Mouse (Mus musculus) neural tube, embryonic 13.5 days (tissue): ENCODE measurements around the gene Gins1. TPM values are rescaled to one million over a fixed set of nuclear protein-coding genes. Genes with fewer than 3 reads are reported as not detected.

ENCODE experiments used
- ATAC-seq: fragments of 200-750 bp; cut with Nextera tagmentation; 2 replicates; pipeline ENCODE4 v1.8.0; 2017; ENCODE audit warnings: low read depth, mild to moderate bottlenecking, moderate TSS enrichment, moderate library complexity
- H3K27ac ChIP-seq: fragments of 300-500 bp; sonication (generic); replicated peaks from 2 replicates; pipeline ENCODE4 v1.5.1; 2015; ENCODE audit warnings: moderate library complexity, mild to moderate bottlenecking, inconsistent platforms
- H3K27me3 ChIP-seq: fragments of 300-500 bp; sonication (generic); 2 replicates; pipeline ENCODE4 v1.6.1; 2015; ENCODE audit warnings: mild to moderate bottlenecking, inconsistent platforms
- H3K36me3 ChIP-seq: fragments of 300-500 bp; sonication (generic); 2 replicates; pipeline ENCODE4 v1.6.1; 2015; ENCODE audit warnings: mild to moderate bottlenecking, inconsistent platforms
- H3K4me1 ChIP-seq: fragments of 300-500 bp; sonication (generic); replicated peaks from 2 replicates; pipeline ENCODE4 v1.6.1; 2015; ENCODE audit warnings: inconsistent platforms
- H3K4me2 ChIP-seq: fragments of 300-500 bp; sonication (generic); 2 replicates; pipeline ENCODE4 v1.6.1; 2015; ENCODE audit warnings: inconsistent platforms, mild to moderate bottlenecking, moderate library complexity
- H3K4me3 ChIP-seq: fragments of 300-500 bp; sonication (generic); 2 replicates; pipeline ENCODE4 v1.5.1; 2015; ENCODE audit warnings: mild to moderate bottlenecking, inconsistent platforms
- H3K9ac ChIP-seq: fragments of 300-500 bp; sonication (generic); 2 replicates; pipeline ENCODE4 v1.6.1; 2015; ENCODE audit warnings: moderate library complexity, mild to moderate bottlenecking, inconsistent platforms
- H3K9me3 ChIP-seq: fragments of 300-500 bp; sonication (generic); 2 replicates; pipeline ENCODE4 v1.6.1; 2016; ENCODE audit warnings: inconsistent platforms
- WGBS: fragments of 180-500 bp; shearing (Covaris S2); methylation state at CpG from one replicate; pipeline ENCODE4 v1.1.7; 2015; 5-methylcytosine and 5-hydroxymethylcytosine counted together
- polyA plus RNA-seq: library from polyadenylated mRNA; unstranded; fragments of >200 nt; fragmentation: Nextera tagmentation; extraction: Ambion mirVana; gene quantifications from 2 replicates; pipeline ENCODE4 v1.2.1, GENCODE M21; 2015

The Gins1 gene
- polyA plus RNA-seq, result 18.5 and 21.4 TPM in 2 replicates

DNA sequence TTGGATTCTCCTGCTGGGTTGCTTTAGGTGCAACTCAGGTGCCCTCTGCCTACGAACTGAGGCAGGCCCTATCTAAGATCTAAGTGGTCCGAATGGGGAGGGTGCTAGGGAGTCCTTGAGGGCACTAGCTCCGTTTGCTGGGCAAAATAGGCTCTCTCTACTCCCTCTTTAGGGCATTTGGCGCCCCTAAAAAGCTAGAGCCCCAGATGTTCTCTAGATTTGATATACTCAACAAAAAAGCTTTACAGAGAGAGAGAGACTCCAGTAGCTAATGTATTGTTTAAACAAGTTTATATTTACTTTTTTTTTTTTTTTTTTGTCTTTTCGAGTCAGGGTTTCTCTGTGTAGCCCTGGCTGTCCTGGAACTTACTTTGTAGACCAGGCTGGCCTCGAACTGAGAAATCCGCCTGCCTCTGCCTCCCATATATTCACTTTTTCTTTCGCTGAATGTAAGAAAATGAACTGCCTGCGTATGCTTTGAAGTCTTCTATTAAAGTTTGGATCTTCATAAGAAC, at the start of gene Gins1:
Gene Gins1 (plus strand): TSS at position 465 of the 515 bp plus-strand sequence.
- Histone ChIP-seq H3K27ac (peak within 1 kb of the TSS; percentile 91), H3K4me2 (peak within 1 kb of the TSS; percentile 90), H3K4me1 (peaks cover 26% of the 10 kb centered on the region), H3K4me3 (peak within 1 kb of the TSS; percentile 85), H3K9me3 (no peaks in the 10 kb centered on the region), H3K27me3 (peaks cover 3% of the 10 kb centered on the region; the same call in 1 of the 2 replicates), H3K36me3 (peaks cover 7% of the 10 kb centered on the region), H3K9ac (peak within 1 kb of the TSS; percentile 94)
- peak; percentile 68 for ATAC-seq
- WGBS, result 39% methylated on average over 9 of the region's 9 CpGs

DNA sequence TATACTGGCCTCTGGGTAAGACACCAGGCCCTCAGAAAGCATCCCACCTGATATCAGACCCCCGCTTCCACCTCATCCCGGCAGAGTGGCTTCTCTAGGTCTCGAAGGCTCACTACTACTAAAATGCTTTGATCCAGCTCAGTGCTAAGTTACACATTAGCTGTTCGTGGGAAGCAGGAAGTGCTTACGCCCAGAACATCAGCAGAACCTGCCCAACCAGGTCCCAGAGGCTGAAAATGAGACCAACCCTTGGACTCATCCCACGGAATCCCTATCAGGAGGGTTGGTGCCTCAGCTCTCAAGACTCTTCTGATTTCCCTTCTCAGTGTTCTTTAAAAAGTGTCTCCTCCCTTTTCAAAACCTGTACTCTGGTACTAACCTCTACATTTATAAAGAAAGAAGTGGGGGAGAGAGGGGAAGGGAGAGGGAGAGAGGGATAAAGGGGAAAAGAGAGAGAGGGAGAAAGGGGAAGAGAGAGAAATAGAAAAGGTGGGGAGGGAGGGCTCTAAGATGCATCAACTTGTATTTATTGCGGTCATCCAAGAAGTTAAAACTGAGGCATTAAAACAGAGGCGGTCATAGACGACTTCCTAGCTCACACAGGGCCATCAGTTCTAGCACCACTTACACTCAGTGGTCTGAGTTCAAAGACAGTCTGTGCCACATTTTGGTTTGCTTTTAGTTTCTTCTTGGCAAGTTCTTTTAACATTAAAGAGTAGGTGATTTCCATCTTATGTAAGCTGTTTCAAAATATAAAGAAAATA, 46.3 kb upstream of the Gins1 start:
- 87% methylated on average over 9 of the region's 9 CpGs for WGBS
- Histone ChIP-seq H3K4me3 (no peak overlapping the region), H3K4me1 (0 out of 2 replicates have a peak, but pooled peaks cover 6% of the 10 kb centered on the region), H3K27me3 (no peaks in the 10 kb centered on the region), H3K9ac (no peak overlapping the region), H3K36me3 (no peaks in the 10 kb centered on the region), H3K4me2 (no peak overlapping the region), H3K27ac (no peak overlapping the region), H3K9me3 (no peaks in the 10 kb centered on the region)
- no peak for ATAC-seq

DNA sequence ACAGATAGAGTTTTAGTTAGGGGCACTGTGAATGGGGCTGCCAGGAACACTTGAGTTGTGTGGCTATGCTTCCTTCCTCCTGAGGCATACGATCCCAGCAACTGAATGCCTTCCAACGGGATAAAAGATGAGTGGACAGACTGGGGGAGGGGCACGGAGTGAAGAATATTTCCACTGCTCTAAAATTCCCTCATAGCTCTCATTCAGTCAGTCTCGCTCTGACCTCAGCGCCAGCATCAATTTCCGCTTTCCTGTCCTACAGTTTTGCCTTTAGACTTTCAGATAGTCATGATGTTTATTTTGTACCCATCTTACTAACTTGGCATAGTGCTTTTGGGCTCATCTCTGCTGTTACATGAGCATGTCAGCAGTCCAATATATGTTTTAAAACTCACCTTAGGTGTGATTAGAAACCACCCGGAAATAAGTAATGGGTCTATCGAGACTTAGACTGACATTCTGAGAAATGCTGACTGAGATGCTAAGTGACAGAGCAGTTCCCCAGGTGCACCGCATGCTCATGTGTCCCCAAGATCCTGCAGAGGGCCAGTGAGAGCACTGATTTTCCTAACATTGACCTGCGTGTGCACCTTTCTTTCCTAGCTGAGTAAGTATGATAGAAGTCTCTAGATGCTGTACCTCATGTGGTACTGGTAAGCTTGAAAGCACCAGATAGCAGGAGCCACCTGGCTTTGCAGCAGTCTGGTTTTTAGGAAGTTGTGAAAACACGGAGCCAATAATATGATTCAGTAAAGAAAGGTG, 45.3 kb upstream of the Gins1 start:
- WGBS, result 84% methylated on average over 11 of the region's 11 CpGs
- Histone ChIP-seq H3K27ac (no peak overlapping the region), H3K36me3 (no peaks in the 10 kb centered on the region), H3K9ac (no peak overlapping the region), H3K4me1 (0 out of 2 replicates have a peak, but pooled peaks cover 4% of the 10 kb centered on the region), H3K9me3 (no peaks in the 10 kb centered on the region), H3K4me2 (no peak overlapping the region), H3K4me3 (no peak overlapping the region), H3K27me3 (no peaks in the 10 kb centered on the region)
- ATAC-seq, result no peak

DNA sequence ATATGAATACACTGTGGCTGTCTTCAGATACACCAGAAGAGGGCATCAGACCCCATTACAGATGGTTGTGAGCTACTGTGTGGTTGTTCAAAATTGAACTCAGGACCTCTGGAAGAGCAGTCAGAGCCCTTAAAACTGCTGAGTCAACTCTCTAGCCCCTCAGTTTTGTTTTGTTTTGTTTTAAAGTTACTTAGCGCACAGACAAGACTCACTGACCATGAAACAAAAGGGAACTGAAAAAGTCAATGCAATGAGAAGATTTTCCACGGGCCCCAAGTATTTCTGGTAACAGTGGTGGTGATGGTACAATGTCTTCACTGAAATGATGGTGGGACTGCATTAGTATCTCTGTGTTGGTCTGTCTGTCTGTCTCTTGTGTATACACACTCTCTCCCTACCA, 44.1 kb upstream of the Gins1 start:
- WGBS, result 90% methylated on average over 2 of the region's 2 CpGs
- Histone ChIP-seq H3K9ac (no peak overlapping the region), H3K36me3 (no peaks in the 10 kb centered on the region), H3K9me3 (peaks cover 5% of the 10 kb centered on the region; the same call in 1 of the 2 replicates), H3K4me1 (no peaks in the 10 kb centered on the region), H3K27me3 (no peaks in the 10 kb centered on the region), H3K4me2 (no peak overlapping the region), H3K4me3 (no peak overlapping the region), H3K27ac (no peak overlapping the region)
- no peak for ATAC-seq

DNA sequence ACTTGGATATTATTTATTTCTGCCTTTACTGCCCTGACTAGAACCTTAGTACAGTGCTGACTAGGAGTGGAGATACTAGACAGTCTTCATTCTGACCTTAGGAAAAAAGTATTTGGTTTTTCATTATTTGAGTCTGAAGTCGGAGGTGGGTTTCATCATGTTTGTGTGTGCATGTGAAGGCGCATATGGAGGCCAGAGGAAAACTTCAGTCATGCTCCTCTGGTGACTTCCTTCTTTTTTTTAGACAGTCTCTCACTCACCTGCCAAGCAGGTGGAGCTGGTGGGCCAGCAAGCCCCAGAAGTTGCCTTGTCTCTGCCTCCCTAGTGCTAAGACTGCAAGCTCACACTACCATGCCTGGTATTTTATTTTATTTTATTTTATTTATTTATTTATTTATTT, 38.2 kb upstream of the Gins1 start:
- H3K4me3 ChIP-seq, result no peak overlapping the region
- H3K4me2 ChIP-seq, result no peak overlapping the region
- H3K9ac ChIP-seq, result no peak overlapping the region
- H3K9me3 ChIP-seq, result peaks cover 5% of the 10 kb centered on the region; the same call in 1 of the 2 replicates
- H3K27me3 ChIP-seq, result no peaks in the 10 kb centered on the region
- H3K27ac ChIP-seq, result no peak overlapping the region
- H3K4me1 ChIP-seq, result no peaks in the 10 kb centered on the region
- ATAC-seq, result no peak
- no peaks in the 10 kb centered on the region for H3K36me3 ChIP-seq
- 97% methylated on average over 2 of the region's 2 CpGs for WGBS

DNA sequence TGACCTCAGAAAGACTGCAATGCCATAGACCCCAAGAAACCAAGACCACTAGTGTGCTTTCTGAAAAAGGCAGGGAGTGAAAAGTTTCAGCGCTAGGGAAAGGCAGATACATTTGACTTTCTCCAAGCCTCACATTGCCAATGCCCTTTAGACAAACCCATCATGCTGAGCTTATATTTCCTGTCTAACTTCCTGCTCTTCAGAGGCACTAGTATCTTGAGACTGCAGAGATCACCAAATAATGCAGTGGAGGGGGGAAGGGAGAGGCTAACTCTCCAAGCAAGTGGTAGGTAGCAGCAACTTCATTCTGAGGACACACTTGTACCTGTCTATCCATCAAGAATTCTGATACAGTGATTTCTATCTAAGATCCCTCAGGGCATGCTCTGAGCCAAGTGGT, 35.8 kb upstream of the Gins1 start:
- Histone ChIP-seq H3K27ac (no peak overlapping the region), H3K4me3 (no peak overlapping the region), H3K4me1 (0 out of 2 replicates have a peak, but pooled peaks cover 6% of the 10 kb centered on the region), H3K9ac (no peak overlapping the region), H3K36me3 (no peaks in the 10 kb centered on the region), H3K4me2 (no peak overlapping the region), H3K9me3 (peaks cover 5% of the 10 kb centered on the region; the same call in 1 of the 2 replicates), H3K27me3 (no peaks in the 10 kb centered on the region)
- ATAC-seq, result no peak
- WGBS, result 95% methylated on average over 1 of the region's 1 CpGs

DNA sequence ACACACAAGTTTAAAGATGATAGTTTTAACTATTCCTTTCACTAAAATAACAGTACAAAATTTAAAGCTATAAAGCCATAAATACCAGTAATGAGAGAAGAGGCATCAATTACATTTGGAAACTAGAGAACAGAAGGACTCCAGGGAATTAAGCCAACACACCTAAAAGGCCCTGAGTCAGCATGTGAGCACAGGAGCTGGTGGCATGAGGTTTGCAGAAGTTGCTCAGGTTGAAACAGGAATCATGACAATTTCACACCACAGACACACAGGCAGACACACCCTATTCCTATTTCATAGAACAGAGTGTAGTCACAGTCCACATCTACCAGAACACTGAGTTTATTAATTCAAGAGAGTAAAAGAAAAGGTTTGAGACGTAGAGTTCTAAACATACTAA, 30.7 kb upstream of the Gins1 start:
- no peak for ATAC-seq
- H3K4me2 ChIP-seq, result no peak overlapping the region
- no peaks in the 10 kb centered on the region for H3K36me3 ChIP-seq
- no peaks in the 10 kb centered on the region for H3K9me3 ChIP-seq
- 91% methylated on average over 1 of the region's 1 CpGs for WGBS
- H3K4me3 ChIP-seq, result no peak overlapping the region
- no peaks in the 10 kb centered on the region for H3K27me3 ChIP-seq
- H3K27ac ChIP-seq, result no peak overlapping the region
- H3K9ac ChIP-seq, result no peak overlapping the region
- H3K4me1 ChIP-seq, result 0 out of 2 replicates have a peak, but pooled peaks cover 6% of the 10 kb centered on the region

DNA sequence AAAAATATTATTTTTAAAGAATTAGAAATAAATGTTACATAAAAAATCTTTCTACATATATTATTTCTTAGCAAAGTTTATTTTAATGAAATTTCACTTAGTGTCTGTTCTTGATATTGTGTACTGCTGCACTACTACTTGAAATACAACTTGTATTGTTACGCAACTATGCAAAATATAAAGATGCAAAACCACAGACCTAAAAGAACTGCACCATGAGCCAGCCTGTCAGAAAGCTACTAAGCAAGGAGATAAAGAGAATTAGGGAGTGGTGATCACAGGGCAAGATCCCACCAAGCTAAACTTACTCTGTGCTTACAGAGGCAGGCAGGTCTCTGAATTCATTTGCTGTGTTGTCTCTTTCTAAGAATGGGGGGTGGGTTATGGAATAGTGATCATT, 30.0 kb upstream of the Gins1 start:
- H3K4me2 ChIP-seq, result no peak overlapping the region
- no peak for ATAC-seq
- no peak overlapping the region for H3K27ac ChIP-seq
- H3K9ac ChIP-seq, result no peak overlapping the region
- 98% methylated on average over 1 of the region's 1 CpGs for WGBS
- H3K9me3 ChIP-seq, result no peaks in the 10 kb centered on the region
- no peaks in the 10 kb centered on the region for H3K27me3 ChIP-seq
- H3K4me3 ChIP-seq, result no peak overlapping the region
- H3K36me3 ChIP-seq, result no peaks in the 10 kb centered on the region
- 0 out of 2 replicates have a peak, but pooled peaks cover 6% of the 10 kb centered on the region for H3K4me1 ChIP-seq

DNA sequence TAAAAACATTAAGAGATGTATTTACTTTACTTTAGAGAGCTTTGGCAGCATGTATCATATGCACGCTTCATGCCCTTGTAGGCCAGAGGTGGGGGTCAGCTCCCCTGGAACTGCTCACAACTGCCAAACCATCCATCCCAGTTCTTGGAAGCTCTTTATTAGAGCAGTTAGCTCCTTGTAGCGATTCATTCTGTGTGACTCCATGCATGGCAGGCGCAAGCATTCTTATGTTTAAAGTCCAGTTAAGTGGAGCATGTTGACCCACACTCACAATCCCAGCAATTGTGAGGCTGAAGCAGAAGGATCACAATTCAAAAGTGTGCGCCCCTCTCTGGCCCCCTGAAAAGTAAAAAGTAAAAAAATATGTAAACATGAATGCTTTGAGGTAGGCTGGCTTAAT, 27.6 kb upstream of the Gins1 start:
- no peaks in the 10 kb centered on the region for H3K27me3 ChIP-seq
- H3K4me1 ChIP-seq, result 0 out of 2 replicates have a peak, but pooled peaks cover 6% of the 10 kb centered on the region
- no peak for ATAC-seq
- H3K4me3 ChIP-seq, result no peak overlapping the region
- WGBS, result 92% methylated on average over 4 of the region's 4 CpGs
- H3K9ac ChIP-seq, result no peak overlapping the region
- H3K36me3 ChIP-seq, result no peaks in the 10 kb centered on the region
- no peak overlapping the region for H3K27ac ChIP-seq
- no peaks in the 10 kb centered on the region for H3K9me3 ChIP-seq
- no peak overlapping the region for H3K4me2 ChIP-seq

DNA sequence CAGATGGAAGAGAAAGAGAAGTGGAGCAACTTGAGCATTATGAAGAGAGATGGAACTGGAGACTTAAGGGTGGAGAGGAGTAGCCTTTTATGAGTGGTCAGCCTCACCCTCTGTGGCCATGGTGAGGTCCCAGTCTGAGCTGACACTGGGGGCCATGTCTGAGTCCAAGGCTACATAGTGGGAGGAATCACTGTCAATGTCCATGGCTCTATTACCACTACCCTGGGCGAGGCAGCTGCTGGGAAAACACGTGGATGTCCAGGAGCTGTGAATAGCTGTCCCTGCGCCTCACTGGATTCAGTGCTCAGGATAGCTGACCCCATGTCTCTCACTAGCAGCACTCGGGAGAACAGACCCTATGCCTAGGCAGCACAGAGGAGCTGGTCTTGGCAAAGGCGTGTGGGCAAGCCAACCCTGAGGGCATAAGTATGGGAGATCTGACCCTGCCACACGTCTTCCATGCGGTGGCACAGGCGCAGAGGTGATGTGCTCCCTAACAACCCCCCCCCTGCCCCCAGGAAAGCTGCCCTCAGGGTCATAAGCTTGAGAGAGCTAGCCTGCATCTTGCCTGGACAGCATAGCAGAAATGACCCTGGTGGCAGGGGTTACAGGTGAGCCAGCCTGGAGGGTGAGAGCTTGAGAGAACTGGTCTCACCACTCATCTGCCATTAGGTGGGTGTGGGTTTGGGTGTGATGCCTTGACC, 21.0 kb upstream of the Gins1 start:
- peak; percentile 15; the same call in 1 of the 2 replicates for ATAC-seq
- WGBS, result 92% methylated on average over 8 of the region's 8 CpGs

DNA sequence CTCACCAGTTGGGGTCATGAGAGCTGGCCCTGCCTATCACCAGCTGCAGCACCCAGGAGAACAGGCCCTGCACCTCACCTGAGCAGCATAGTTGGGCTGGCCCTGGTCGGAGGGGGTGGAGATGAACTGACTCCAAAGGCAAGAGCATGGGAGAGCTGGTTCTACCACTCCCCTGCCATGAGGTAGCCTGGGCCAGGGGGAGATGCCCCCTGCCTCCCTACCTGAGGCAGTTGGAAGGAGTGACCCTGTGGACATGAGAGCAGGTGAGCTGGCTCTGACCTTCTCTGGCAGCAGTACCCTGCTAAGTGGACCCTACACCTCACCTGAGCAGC, 20.5 kb upstream of the Gins1 start:
- no peaks in the 10 kb centered on the region for H3K4me1 ChIP-seq
- H3K4me3 ChIP-seq, result no peak overlapping the region
- ATAC-seq, result no peak
- 100% methylated on average over 1 of the region's 1 CpGs for WGBS
- H3K9me3 ChIP-seq, result no peaks in the 10 kb centered on the region
- 0 out of 2 replicates have a peak, but pooled peaks cover 4% of the 10 kb centered on the region for H3K36me3 ChIP-seq
- no peak overlapping the region for H3K4me2 ChIP-seq
- H3K27me3 ChIP-seq, result no peaks in the 10 kb centered on the region
- H3K27ac ChIP-seq, result no peak overlapping the region
- H3K9ac ChIP-seq, result no peak overlapping the region

More for the DNA sequence above, 21.0 kb upstream of the Gins1 start:
- Histone ChIP-seq H3K9ac (no peak overlapping the region), H3K4me2 (no peak overlapping the region), H3K36me3 (0 out of 2 replicates have a peak, but pooled peaks cover 4% of the 10 kb centered on the region), H3K27me3 (no peaks in the 10 kb centered on the region), H3K27ac (no peak overlapping the region), H3K4me3 (no peak overlapping the region), H3K9me3 (no peaks in the 10 kb centered on the region), H3K4me1 (no peaks in the 10 kb centered on the region)
